Mouse (Mus musculus): ENCODE results near the gene Tusc2.

DNA sequence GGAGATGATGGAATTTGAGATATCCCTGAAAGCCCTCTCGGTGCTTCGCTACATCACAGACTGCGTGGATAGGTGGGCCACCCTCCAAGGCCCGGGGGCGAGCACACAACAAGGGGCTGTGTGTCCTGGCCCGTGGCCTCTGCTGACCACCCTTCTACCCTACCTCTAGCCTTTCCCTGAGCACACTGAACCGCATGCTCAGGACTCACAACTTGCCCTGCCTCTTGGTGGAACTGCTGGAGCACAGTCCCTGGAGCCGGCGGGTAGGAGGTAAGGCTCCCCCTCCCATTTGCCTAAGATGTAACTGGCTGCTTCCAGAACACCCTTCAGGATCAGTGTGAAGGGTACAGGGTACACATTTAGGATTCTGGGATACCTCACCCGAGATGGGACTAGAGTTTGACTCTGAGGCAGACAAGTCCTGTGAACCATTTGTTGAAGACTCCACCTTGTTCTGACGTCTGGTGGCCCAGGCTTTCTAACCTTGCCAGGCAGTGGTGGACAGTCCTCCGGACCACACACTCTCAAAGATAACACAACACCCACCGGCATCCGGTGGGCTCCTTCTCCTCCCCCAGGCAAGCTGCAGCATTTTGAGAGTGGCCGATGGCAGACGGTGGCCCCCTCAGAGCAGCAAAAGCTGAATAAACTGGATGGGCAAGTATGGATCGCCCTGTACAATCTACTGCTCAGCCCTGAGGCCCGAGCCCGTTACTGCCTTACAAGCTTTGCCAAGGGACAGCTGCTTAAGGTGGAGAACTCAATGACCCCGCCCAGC lies 13.6 kb upstream of the Tusc2 start:
- TF ChIP-seq HCFC1 (IDR thresholded peaks at IDR 0.05; ENCODE audit: borderline replicate concordance, insufficient read depth, low read length), result no peak
- no peak for TF ChIP-seq ZC3H11A (IDR thresholded peaks at IDR 0.05; ENCODE audit: borderline replicate concordance, low read depth, low read length)
